Mouse (Mus musculus) sigmoid colon, adult 10 weeks (tissue): ENCODE data around the gene Cfap97d1. TPM values are rescaled to one million over a fixed set of nuclear protein-coding genes. Genes with fewer than 3 reads are reported as not detected.

ENCODE experiments used
- polyA plus RNA-seq: library from polyadenylated mRNA; stranded (reverse); fragments of 350-450 nt; fragmentation: Illumina TruSeq; extraction: RNeasy Lipid Tissue Mini Kit (QIAGEN cat#74804); gene quantifications from one replicate; pipeline ENCODE4 v1.2.3, GENCODE M21; 2014; ENCODE audit warnings: low read depth, low replicate concordance

Gene Cfap97d1
- polyA plus RNA-seq: not detected

DNA sequence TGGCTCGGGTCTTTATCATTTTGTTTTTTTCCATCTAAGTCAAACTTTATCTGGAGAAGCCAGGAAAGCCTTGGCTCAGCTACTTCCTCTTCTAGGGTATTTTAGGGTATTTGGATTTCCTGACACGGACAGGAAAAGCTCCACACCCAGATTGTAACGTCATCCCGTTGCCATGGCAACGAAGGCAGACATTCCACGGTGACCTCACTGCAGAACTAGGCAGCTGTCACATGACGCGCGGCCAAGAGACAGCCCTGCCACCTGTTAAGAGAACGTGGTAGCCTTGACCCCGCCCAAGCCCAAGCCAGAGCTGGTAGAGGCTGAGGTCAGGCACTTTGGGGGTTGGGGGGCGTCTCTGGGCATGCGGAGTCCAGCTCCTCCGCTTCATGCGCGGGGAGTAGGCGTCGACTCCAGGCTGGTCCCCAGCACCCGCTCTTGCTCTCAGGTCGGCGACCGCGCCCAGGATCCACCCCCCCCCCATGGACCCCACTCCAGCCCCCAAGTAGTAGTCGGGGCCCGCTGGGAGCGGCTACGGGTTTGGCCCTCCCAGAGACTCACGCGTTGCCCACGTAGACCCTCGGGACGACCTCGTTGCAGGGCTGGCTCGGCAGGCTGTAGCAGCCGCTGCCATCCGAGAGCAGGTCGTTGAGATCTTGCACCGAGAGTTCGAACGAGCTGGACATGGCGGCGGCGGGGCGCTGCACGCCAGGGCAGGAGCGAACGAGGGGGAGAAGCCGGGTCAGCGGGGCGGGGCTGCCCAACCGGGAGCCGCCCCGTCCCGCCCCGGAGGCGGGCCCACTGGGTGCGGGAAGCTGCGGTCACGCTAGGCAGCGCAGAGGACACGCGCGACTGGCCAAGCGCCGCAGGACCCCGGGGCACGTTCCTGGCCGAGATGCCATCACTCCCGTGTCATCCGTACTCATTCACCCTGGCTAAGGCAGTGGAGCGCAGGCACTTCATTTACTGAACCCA, at the start of gene Cfap97d1:
Gene Cfap97d1 (plus strand): TSS at position 226 of the 972 bp plus-strand sequence.

DNA sequence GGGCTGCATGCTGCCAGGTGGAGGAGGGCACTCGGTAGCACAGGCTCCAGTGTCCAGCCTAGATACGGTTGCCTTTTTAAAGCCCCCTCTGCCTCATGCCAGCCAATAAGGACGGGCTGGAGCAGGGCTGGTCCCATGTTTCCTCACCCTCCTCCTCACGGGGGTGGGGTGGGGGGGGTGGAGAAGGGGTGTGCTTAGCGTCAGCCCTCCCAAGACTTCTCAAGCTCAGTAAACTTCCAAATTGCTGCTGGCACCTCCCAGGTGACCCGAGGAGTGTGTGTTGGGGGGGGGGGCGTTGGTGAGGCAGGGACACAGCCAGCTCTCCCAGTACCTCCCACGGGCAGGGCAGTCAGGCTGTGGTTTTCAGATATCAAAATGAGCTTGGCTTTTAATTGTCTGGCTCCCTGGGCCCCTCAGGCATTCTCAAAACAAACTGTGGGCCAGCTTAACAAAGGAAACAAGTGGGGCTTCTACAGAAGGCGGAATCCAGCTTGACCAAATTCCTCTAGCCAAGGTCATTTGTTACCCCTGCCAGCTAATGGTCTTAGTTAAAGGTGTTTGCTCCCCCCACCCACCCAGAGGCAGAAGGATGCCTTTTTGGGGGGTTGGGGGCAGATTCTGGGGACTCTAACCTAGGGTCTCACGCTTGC, 17.0 kb upstream of the Cfap97d1 start, which contains the start of gene Sost:
Gene Sost (minus strand): TSS at position 51 of the 650 bp plus-strand sequence.

DNA sequence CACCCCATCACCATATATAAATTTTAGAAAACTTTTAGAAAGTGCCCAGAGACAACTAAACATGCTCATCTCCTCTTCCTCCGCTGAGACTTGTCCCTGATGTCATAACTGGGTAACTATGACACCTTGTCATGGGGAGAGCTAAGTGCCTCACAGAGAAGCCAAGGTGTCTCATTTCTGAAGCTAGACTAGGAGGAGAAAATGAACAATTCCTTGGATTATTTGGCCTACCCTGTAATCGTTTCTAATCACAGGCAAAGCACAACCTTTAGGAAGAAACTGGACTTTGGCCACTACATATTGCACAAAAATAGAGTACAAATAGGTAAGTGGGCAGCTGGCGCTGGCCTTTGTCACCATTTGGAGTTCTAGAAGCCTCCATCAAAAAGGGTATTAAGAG, 2.8 kb downstream of the Cfap97d1 start, which contains the start of gene Dusp3:
Gene Dusp3 (minus strand): TSS at position 101 of the 400 bp plus-strand sequence.

DNA sequence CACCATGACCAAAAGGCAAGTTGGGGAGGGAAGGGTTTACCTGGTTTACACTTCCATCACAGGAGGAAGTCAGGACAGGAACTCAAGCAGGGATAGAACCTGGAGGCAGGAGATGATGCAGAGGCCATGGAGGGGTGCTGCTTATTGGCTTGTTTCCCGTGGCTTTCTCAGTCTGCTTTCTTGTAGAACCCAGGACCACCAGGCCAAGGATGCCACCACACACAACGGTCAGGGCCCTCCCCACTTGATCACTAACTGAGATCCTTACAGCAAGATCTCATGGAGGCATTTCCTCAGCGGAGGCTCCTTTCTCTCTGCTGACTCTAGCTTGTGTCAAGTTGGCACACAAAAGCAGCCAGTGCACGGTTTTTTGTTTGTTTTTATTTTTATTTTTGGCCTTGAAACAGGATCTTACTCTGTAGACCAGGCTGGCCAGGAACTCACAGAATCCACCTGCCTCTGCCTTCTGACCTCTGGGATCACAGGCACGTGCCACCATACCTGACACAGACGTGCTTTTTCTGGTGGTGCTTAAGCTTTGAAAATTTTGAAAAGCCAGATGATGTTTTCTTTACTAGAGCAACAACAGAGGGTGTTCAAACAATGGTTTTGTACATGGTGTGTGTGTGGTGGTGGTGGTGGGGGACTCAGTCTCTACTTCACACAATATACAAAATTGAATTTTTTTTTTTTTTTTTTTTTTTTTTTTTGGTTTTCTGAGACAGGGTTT, 44.2 kb downstream of the Cfap97d1 start, which contains the start of gene Mpp3:
Gene Mpp3 (minus strand): TSS at position 375 of the 730 bp plus-strand sequence.

DNA sequence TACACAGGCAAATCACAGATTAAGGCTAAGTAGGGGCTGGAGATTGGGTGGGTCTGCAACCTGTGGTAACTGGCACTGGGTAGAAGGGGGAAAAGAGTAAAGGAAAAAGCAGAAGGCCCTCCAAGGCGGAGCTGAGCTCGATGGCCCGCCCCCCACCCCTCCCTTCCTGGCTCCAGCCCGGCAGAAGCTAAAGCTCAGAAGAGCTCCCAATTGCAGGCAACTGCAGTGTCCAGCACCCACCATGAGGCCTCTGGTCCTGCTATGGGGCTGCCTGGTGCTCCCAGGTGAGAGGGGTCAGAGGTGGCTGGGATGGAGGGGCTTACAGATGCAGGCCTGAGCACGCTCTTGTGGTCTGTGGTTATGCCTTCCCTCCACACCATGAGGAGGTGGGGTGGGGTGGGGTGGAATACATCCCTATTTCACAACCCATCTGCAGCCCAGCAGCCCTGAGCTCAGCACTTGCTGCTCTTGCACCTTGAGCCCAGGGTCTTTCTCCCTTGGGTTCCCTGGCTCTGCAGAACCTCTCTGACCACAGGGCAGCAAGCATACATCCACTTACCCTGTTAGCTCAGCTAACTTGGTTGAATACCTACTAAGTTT, 57.4 kb downstream of the Cfap97d1 start, which contains the start of gene Cd300lg:
Gene Cd300lg (plus strand): TSS at position 160 of the 600 bp plus-strand sequence.

Other genes with a start within 250 kb of the Cfap97d1 start
- gene Etv4, start 198.9 kb upstream of the Cfap97d1 start, polyA plus RNA-seq: 0.50 TPM
- gene Meox1, start 89.9 kb upstream of the Cfap97d1 start, polyA plus RNA-seq: 1.5 TPM
- gene Sost, start 17.3 kb upstream of the Cfap97d1 start, polyA plus RNA-seq: not detected
- gene Dusp3, start 2.7 kb downstream of the Cfap97d1 start, polyA plus RNA-seq: 27.1 TPM
- 2.8 TPM for gene Mpp3, start 44.2 kb downstream of the Cfap97d1 start, polyA plus RNA-seq
- 4.8 TPM for gene Cd300lg, start 57.2 kb downstream of the Cfap97d1 start, polyA plus RNA-seq
- gene Mpp2, start 104.2 kb downstream of the Cfap97d1 start, polyA plus RNA-seq: 0.44 TPM
- not detected for gene Ppy, start 117.0 kb downstream of the Cfap97d1 start, polyA plus RNA-seq
- gene Pyy, start 123.6 kb downstream of the Cfap97d1 start, polyA plus RNA-seq: 9.1 TPM
- gene Nags, start 161.2 kb downstream of the Cfap97d1 start, polyA plus RNA-seq: not detected
- 4.1 TPM for gene Tmem101, start 172.1 kb downstream of the Cfap97d1 start, polyA plus RNA-seq
- 57.3 TPM for gene Lsm12, start 201.0 kb downstream of the Cfap97d1 start, polyA plus RNA-seq
- gene G6pc3, start 205.3 kb downstream of the Cfap97d1 start, polyA plus RNA-seq: 3.1 TPM
- 2.8 TPM for gene Hdac5, start 245.9 kb downstream of the Cfap97d1 start, polyA plus RNA-seq